In the genomic region with DNA sequence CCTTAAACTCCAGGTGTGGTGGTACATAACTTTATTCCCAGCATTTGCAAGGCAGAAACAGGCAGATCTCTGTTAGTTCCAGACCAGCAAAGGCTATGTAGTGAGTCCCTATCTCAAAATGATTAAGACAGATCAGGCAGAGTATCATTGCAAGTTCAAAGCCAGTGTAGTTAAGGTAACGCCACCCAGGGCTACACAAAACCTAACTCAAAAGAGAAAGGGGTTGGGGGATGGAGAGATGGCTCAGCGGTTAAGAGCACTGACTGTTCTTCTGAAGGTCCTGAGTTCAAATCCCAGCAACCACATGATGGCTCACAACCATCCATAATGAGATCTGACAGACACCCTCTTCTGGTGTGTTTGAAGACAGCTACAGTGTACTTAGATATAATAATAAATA, we compare ENCODE assay signal across 11 mouse cellular contexts. TPM values are rescaled to one million over a fixed set of nuclear protein-coding genes. Genes with fewer than 3 reads are reported as not detected.
DNase-seq lines count a peak whose midpoint lies in the region; ATAC-seq and TF ChIP-seq lines count a peak whose summit lies in the region.
"Not testable (repeated sequence)": the region's sequence is repeated elsewhere in the genome, so short reads cannot be mapped to it uniquely, and the experiment has no call there.
"Had no signal": no experiment of that assay in that cellular context is flagged by ENCODE, and none has a peak within 500 bp of the region (broad histone marks: within the 10 kb centered on the region; RNA-seq: fewer than 3 reads in every experiment).

No protein-coding gene starts in this region.

- H3K27me3 ChIP-seq in MEL (ENCODE audit: control insufficient read depth in 1 of 2, insufficient read depth in 2 of 2, low read length in 2 of 2); liver, postnatal 0 days (ENCODE audit: insufficient read depth, low read length); thymus, adult 2 months (ENCODE audit: control insufficient read depth, insufficient read depth, low read length): not testable (repeated sequence)

- not testable (repeated sequence) for TF ChIP-seq CTCF in MEL (IDR thresholded peaks at IDR 0.05 in 2 of 3, conservative IDR thresholded peaks at IDR 0.05 in 1 of 3; ENCODE audit: control insufficient read depth in 1 of 3, insufficient read depth in 1 of 3, low read depth in 2 of 3, low read length in 3 of 3, poor library complexity in 1 of 3, severe bottlenecking in 1 of 3); bone marrow macrophage, adult 2 months (IDR thresholded peaks at IDR 0.05; ENCODE audit: low read depth, low read length); liver, postnatal 0 days (IDR thresholded peaks at IDR 0.05; ENCODE audit: low read depth); thymus, adult 2 months (IDR thresholded peaks at IDR 0.05; ENCODE audit: borderline replicate concordance, control insufficient read depth, extremely low read depth, insufficient read depth, low read length, poor library complexity)

- H3K27ac ChIP-seq in MEL (ENCODE audit: control insufficient read depth, low read depth, low read length), result not testable (repeated sequence)
- peak overlapping the region; percentile 86 for H3K27ac ChIP-seq in bone marrow macrophage, adult 2 months (ENCODE audit: insufficient read depth, low read depth, low read length)
- peak overlapping the region; percentile 82 for H3K27ac ChIP-seq in liver, postnatal 0 days (ENCODE audit: low read depth)
- peak overlapping the region; percentile 94 for H3K27ac ChIP-seq in thymus, adult 2 months (ENCODE audit: control insufficient read depth, insufficient read depth, low read length)

- not testable (repeated sequence) for H3K9ac ChIP-seq in MEL (ENCODE audit: control insufficient read depth, low read depth, low read length, poor library complexity, severe bottlenecking); liver, postnatal 0 days (replicated peaks)

- not testable (repeated sequence) for TF ChIP-seq EP300 in MEL (IDR thresholded peaks at IDR 0.05; ENCODE audit: low read depth in 1 of 2, low read length in 2 of 2); liver, postnatal 0 days (IDR thresholded peaks at IDR 0.05; ENCODE audit: low read depth)

- TF ChIP-seq POLR2A in MEL (IDR thresholded peaks at IDR 0.05; ENCODE audit: control insufficient read depth in 1 of 2, insufficient read depth in 1 of 2, low read depth in 1 of 2, low read length in 2 of 2, poor library complexity in 1 of 2); bone marrow macrophage, adult 2 months (IDR thresholded peaks at IDR 0.05; ENCODE audit: borderline replicate concordance, low read depth, low read length); thymus, adult 2 months (IDR thresholded peaks at IDR 0.05; ENCODE audit: control insufficient read depth, extremely low read depth, insufficient read depth, low read length, poor library complexity): not testable (repeated sequence)

- H3K79me2 ChIP-seq in MEL (ENCODE audit: control insufficient read depth, insufficient read depth, low read length, poor library complexity), result not testable (repeated sequence)

- WGBS in liver, postnatal 0 days (ENCODE audit: insufficient replicate concordance), result 92% methylated on average over 2 of the region's 2 CpGs
- WGBS in thymus, adult 2 months, result 54% methylated on average over 2 of the region's 2 CpGs

- ATAC-seq in liver, postnatal 0 days, result not testable (repeated sequence)

- H3K4me3 ChIP-seq in MEL (ENCODE audit: control insufficient read depth in 1 of 2, insufficient read depth in 1 of 2, low read depth in 2 of 2, low read length in 2 of 2); bone marrow macrophage, adult 2 months (ENCODE audit: insufficient read depth, low read length); liver, postnatal 0 days (ENCODE audit: low read depth, low read length); thymus, adult 2 months (ENCODE audit: control insufficient read depth, insufficient read depth, low read length): not testable (repeated sequence)

- H3K4me1 ChIP-seq in MEL (ENCODE audit: control insufficient read depth in 1 of 2, insufficient read depth in 2 of 2, low read length in 2 of 2), result peaks cover 14 to 42% of the 10 kb centered on the region in 2 experiments
- peaks cover 70% of the 10 kb centered on the region for H3K4me1 ChIP-seq in bone marrow macrophage, adult 2 months (ENCODE audit: control insufficient read depth, insufficient read depth, low read length)
- peaks cover 67% of the 10 kb centered on the region for H3K4me1 ChIP-seq in liver, postnatal 0 days (ENCODE audit: insufficient read depth)
- H3K4me1 ChIP-seq in thymus, adult 2 months (replicated peaks; ENCODE audit: control insufficient read depth, insufficient read depth, low read length), result peaks cover 62% of the 10 kb centered on the region

- peaks cover 0 to 29% of the 10 kb centered on the region in 2 experiments; a peak in 2 of 4 replicates for H3K36me3 ChIP-seq in MEL (ENCODE audit: control insufficient read depth in 1 of 2, insufficient read depth in 2 of 2, low read length in 2 of 2)
- H3K36me3 ChIP-seq in liver, postnatal 0 days (replicated peaks; ENCODE audit: insufficient read depth, low read length), result peaks cover 15% of the 10 kb centered on the region; the same call in 1 of the 2 replicates
- not testable (repeated sequence) for H3K36me3 ChIP-seq in thymus, adult 2 months (ENCODE audit: control insufficient read depth, insufficient read depth, low read length)

- not testable (repeated sequence) for TF ChIP-seq RAD21 in MEL (IDR thresholded peaks at IDR 0.05; ENCODE audit: low read depth, low read length)

- DNase-seq in A20 (ENCODE audit: low read depth, low spot score), result peak; percentile 59
- DNase-seq in MEL (ENCODE audit: low read depth, low spot score); liver, postnatal 0 days; thymus, adult 2 months: not testable (repeated sequence)
- peak; percentile 27 for DNase-seq in naive thymus-derived CD4-positive, alpha-beta T cell, adult 2 months (ENCODE audit: low read depth)

- not testable (repeated sequence) for H3K9me3 ChIP-seq in MEL (replicated peaks; ENCODE audit: insufficient read depth, low read length); liver, postnatal 0 days (ENCODE audit: low read length)

- H3K4me2 ChIP-seq in liver, postnatal 0 days (ENCODE audit: low read depth, low read length), result not testable (repeated sequence)

TF ChIP-seq in MEL, 35 proteins besides CTCF, POLR2A, EP300 and RAD21:
- TF ChIP-seq TBP (IDR thresholded peaks at IDR 0.05; ENCODE audit: low read depth, low read length), result 0 out of 2 replicates have a peak, but pooled peaks have one; percentile 54

RNA-seq across cellular contexts. Expression of gene Wdr81, which starts 1.5 kb away (rescaled TPM):
- 7.0 and 7.6 TPM in 2 replicates for total RNA-seq in MEL (2012; rRNA removed)
- polyA plus RNA-seq in MEL (2012; ENCODE audit: insufficient read depth in 1 of 2, insufficient read length in 2 of 2, low read depth in 1 of 2, low replicate concordance in 2 of 2, missing spikeins in 1 of 2), result 10 to 100 TPM in 1 of 2 experiments, not detected in 1; 13.9 TPM
- 41.1 and 46.6 TPM in 2 replicates for polyA plus RNA-seq in bone marrow macrophage, adult 2 months (2012; ENCODE audit: insufficient read depth, insufficient read length, missing spikeins)
- polyA plus RNA-seq in liver, postnatal 0 days (2015; fragmentation: Nextera tagmentation; extraction: Ambion mirVana), result 8.4 and 9.5 TPM in 2 replicates
- polyA plus RNA-seq in thymus, adult 2 months (2012; rRNA removed), result 52.1 and 53.7 TPM in 2 replicates

RNA-seq across cellular contexts. Expression of gene Tlcd2, which starts 5.5 kb away (rescaled TPM):
- 0.50 and 1.0 TPM in 2 replicates for total RNA-seq in MEL (2012; rRNA removed)
- polyA plus RNA-seq in MEL (2012; ENCODE audit: insufficient read depth in 1 of 2, insufficient read length in 2 of 2, low read depth in 1 of 2, low replicate concordance in 2 of 2, missing spikeins in 1 of 2), result under 1 TPM in 1 of 2 experiments, not detected in 1; 0.86 TPM
- 3.6 and 4.3 TPM in 2 replicates for polyA plus RNA-seq in bone marrow macrophage, adult 2 months (2012; ENCODE audit: insufficient read depth, insufficient read length, missing spikeins)
- polyA plus RNA-seq in liver, postnatal 0 days (2015; fragmentation: Nextera tagmentation; extraction: Ambion mirVana), result 34.2 and 35.6 TPM in 2 replicates
- polyA plus RNA-seq in thymus, adult 2 months (2012; rRNA removed), result 13.0 and 14.4 TPM in 2 replicates
- polyA plus RNA-seq: G1E had no signal

RNA-seq across cellular contexts. Expression of gene Serpinf2, which starts 16.6 kb away (rescaled TPM):
- not detected in 2 replicates for total RNA-seq in MEL (2012; rRNA removed)
- under 1 TPM in 1 of 2 experiments, not detected in 1; 0.07 TPM for polyA plus RNA-seq in MEL (2012; ENCODE audit: insufficient read depth in 1 of 2, insufficient read length in 2 of 2, low read depth in 1 of 2, low replicate concordance in 2 of 2, missing spikeins in 1 of 2)
- polyA plus RNA-seq in bone marrow macrophage, adult 2 months (2012; ENCODE audit: insufficient read depth, insufficient read length, missing spikeins), result not detected in 2 replicates
- 975 and 1,049 TPM in 2 replicates for polyA plus RNA-seq in liver, postnatal 0 days (2015; fragmentation: Nextera tagmentation; extraction: Ambion mirVana)
- 1.4 and 3.1 TPM in 2 replicates for polyA plus RNA-seq in thymus, adult 2 months (2012; rRNA removed)
- total RNA-seq: adrenal gland, postnatal 25 days had no signal
- polyA plus RNA-seq: forebrain, embryonic 12.5 days; forebrain, embryonic 14.5 days; forebrain, embryonic 16.5 days had no signal

RNA-seq across cellular contexts. Expression of gene Prpf8, which starts 30.6 kb away (rescaled TPM):
- total RNA-seq in MEL (2012; rRNA removed), result 214 and 234 TPM in 2 replicates
- 100 to 1,000 TPM; 276 to 644 TPM for polyA plus RNA-seq in MEL (2012; ENCODE audit: insufficient read depth in 1 of 2, insufficient read length in 2 of 2, low read depth in 1 of 2, low replicate concordance in 2 of 2, missing spikeins in 1 of 2)
- polyA plus RNA-seq in bone marrow macrophage, adult 2 months (2012; ENCODE audit: insufficient read depth, insufficient read length, missing spikeins), result 51.0 and 65.7 TPM in 2 replicates
- 12.1 and 13.9 TPM in 2 replicates for polyA plus RNA-seq in liver, postnatal 0 days (2015; fragmentation: Nextera tagmentation; extraction: Ambion mirVana)
- polyA plus RNA-seq in thymus, adult 2 months (2012; rRNA removed), result 142 and 161 TPM in 2 replicates

RNA-seq across cellular contexts. Expression of gene Serpinf1, which starts 33.5 kb away (rescaled TPM):
- not detected in 2 replicates for total RNA-seq in MEL (2012; rRNA removed)
- under 1 TPM in 1 of 2 experiments, not detected in 1; 0.36 TPM for polyA plus RNA-seq in MEL (2012; ENCODE audit: insufficient read depth in 1 of 2, insufficient read length in 2 of 2, low read depth in 1 of 2, low replicate concordance in 2 of 2, missing spikeins in 1 of 2)
- polyA plus RNA-seq in bone marrow macrophage, adult 2 months (2012; ENCODE audit: insufficient read depth, insufficient read length, missing spikeins), result 8.6 and 9.9 TPM in 2 replicates
- polyA plus RNA-seq in liver, postnatal 0 days (2015; fragmentation: Nextera tagmentation; extraction: Ambion mirVana), result 823 and 833 TPM in 2 replicates
- 43.4 and 46.7 TPM in 2 replicates for polyA plus RNA-seq in thymus, adult 2 months (2012; rRNA removed)
- polyA plus RNA-seq: G1E had no signal

Comparison
In these comparisons a context has a peak if more than half of its experiments do, and no peak if none do; other contexts are left out.
1. RNA of gene Serpinf2, which starts 16.6 kb away (polyA plus RNA-seq): 975 to 1,049 TPM in liver, postnatal 0 days; 1.4 to 3.1 TPM in thymus, adult 2 months, not detected in bone marrow macrophage, adult 2 months and 0.07 TPM in MEL; every median in the first group is over 100 times any median in the second.